Mouse (Mus musculus) gastrocnemius, postnatal 25 days (tissue): ENCODE measurements around the gene Hdac10. TPM values are rescaled to one million over a fixed set of nuclear protein-coding genes. Genes with fewer than 3 reads are reported as not detected.

ENCODE experiments used
- DNase-seq: peaks from one replicate; pipeline ENCODE4 v3.0.0; 2022
- total RNA-seq, 2 experiments: library from RNA; stranded (reverse); gene quantifications; 1 replicate in 1 of 2; 2 replicates in 1 of 2; pipeline ENCODE4 v1.2.3; 2021

Gene Hdac10
- total RNA-seq, 2 experiments from 2014 or later, result 5.3 to 6.5 TPM

GRCm38 (mm10) chr15:89148496-89149270 lies 20.2 kb upstream of the Hdac10 start:
- no peak for DNase-seq

- no peak for DNase-seq
Measured at GRCm38 (mm10) chr15:89147895-89148294, 19.4 kb upstream of the Hdac10 start.

DNA sequence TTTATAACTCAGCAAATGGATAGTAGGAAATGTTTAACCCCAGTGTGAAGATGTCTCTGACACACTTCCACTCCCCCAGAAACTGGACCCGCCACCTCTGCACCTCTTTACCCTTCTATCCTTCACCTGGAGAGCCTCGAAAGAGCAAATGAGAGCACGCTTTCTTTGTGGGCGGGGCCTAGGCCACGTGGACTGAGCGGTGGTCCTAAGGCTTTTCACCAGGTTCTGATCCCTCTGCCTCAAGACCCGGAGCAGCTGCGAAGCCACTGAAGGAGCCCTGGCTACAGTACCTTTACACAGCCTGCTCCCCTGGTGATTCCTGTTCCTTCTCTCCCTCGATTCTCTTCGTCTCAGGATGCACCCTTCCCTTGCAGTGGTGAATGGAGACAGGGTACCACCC lies 19.0 kb upstream of the Hdac10 start:
- DNase-seq, result no peak

GRCm38 (mm10) chr15:89147024-89147423 lies 18.5 kb upstream of the Hdac10 start:
- DNase-seq, result no peak

DNA sequence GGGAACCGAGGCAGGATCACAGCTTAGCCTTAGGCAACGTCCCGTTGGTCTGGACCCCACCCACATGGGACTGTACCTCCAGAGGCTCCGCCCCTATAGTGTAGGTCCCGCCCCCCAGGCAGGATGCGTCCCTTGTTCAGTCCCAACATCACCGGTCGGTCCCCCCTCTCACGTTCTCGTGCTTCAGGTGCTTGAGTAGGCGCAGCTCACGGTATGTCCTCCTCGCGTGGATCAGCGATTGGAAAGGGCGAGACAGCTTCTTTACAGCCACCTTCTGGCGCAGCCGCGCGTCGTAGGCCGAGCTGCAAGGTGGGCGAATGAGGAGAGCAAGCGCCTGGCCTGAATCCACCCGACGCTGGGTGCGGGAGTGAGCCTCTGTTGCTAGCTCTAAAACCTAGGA lies 18.0 kb upstream of the Hdac10 start:
- DNase-seq, result no peak

GRCm38 (mm10) chr15:89145813-89146350 lies 17.4 kb upstream of the Hdac10 start:
- DNase-seq, result no peak

DNA sequence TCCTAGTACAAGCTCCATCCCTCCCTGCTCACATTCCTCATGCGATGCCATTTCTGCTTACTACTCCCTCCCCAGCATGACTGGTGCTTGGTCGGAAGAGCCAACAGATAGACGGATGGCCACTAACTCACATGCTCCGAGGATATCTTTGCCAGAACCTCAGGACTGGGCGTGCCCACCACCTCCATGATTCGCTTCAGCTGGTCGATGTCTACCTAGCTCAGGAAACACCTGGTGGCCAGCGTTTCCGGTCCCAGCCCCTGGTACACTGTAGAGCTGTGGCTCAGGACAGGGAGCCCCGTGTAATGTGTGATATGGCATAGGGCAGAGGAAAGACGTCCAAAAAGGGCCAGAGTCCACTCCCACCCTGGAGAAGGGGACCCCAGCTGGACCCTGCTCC lies 16.5 kb upstream of the Hdac10 start:
- no peak for DNase-seq

GRCm38 (mm10) chr15:89143134-89143533 lies 14.6 kb upstream of the Hdac10 start:
- no peak for DNase-seq

GRCm38 (mm10) chr15:89141905-89142304 lies 13.4 kb upstream of the Hdac10 start:
- DNase-seq, result no peak

DNA sequence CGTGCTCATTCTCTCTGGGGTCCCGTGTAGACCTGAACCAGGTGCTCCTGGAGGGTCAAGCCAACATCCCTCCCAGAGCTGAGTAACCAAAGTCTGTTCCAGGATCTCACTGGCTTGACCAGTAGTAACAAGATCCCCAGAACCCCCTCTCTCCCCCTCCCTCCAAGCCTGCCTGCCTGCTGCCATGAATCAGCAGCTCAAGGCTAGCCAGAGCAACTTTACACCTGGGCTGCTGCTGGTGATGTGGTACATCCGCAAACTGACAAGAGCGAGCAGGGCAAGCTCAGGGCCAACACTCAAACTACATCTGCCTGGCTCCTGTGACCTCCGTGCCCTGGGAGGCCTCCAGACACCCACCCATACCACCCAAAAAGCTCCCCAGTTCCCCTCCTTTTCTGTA lies 12.9 kb upstream of the Hdac10 start:
- peak; percentile 65 for DNase-seq

DNA sequence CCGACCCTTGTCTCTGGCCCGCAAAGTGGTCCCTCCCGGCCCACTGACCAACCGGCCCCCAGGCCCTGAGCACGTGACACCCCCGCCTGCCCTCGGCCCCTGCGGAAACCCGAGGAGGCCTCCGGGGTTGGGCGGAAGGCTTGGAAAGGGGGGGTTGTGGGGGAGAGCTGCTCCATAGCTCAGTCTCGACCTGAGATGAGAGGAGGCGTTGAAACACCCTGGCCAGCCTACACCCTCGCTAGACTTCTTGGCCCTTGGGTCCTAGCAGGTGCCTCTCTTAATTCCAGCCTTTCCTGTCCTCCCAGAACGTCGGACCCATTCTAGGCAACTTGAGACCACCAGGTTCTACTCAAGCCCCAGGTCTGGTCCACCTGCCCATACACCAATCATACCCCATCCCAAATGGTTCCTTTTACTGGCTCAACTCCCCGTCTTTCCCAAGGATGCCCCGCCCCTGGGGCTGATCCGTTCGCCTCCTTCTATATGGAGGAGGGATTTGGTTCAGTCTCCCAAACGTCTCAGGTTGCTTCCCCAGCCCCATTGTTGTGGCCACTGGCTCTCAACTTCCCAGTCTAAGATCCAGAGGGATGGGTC lies 12.3 kb upstream of the Hdac10 start, which contains the start of gene Mapk12:
Mapk12 (minus strand) TSS at position 45 of the 594 bp plus-strand sequence.
- DNase-seq, result peak; percentile 87

GRCm38 (mm10) chr15:89140048-89140658 lies 11.7 kb upstream of the Hdac10 start:
- DNase-seq, result peak; percentile 69

- DNase-seq, result no peak
Measured at GRCm38 (mm10) chr15:89138531-89138930, 10.0 kb upstream of the Hdac10 start.

DNA sequence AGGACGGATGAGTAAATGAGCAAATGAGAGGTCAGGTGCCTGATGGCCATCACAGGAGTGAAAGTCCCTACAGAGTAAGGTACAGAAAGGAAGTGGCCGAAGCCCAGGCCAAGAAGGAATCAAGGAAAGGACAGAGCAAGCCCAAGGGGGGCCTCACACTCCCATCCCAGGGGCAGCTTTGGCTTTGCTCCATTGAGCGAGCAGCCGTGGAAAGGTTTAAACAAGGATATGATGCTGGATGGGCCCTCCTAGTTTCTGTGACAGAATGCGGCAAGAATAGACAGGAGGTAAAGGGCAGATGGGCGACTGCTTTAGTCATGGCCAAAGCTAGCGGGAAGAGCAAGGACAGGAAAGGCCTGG lies 9.5 kb upstream of the Hdac10 start:
- DNase-seq, result no peak

- no peak for DNase-seq
Measured at GRCm38 (mm10) chr15:89137378-89138045, 9.0 kb upstream of the Hdac10 start.

- DNase-seq, result no peak
Measured at GRCm38 (mm10) chr15:89136461-89137155, 8.1 kb upstream of the Hdac10 start.

GRCm38 (mm10) chr15:89131316-89131715 lies 2.8 kb upstream of the Hdac10 start:
- DNase-seq, result no peak

DNA sequence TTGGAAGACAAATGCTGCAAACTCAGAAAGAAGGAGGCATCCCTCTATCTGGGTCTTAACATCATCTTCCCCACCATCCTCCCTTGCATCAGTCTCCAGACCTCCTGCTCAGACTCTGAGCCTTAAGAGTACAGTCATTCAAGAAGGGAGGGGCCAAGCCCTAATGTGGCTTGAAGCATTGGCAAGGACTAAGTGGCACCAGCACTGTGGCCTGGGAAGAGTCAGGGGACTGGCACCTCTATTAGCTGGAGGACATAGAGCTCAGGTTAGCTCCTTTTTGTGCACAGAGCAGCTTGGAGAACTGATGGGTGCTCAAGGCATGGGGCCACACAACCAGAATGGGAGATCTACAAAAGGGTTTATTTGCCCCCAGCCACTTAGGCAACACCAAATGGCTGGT lies 1.7 kb upstream of the Hdac10 start:
- no peak for DNase-seq

DNA sequence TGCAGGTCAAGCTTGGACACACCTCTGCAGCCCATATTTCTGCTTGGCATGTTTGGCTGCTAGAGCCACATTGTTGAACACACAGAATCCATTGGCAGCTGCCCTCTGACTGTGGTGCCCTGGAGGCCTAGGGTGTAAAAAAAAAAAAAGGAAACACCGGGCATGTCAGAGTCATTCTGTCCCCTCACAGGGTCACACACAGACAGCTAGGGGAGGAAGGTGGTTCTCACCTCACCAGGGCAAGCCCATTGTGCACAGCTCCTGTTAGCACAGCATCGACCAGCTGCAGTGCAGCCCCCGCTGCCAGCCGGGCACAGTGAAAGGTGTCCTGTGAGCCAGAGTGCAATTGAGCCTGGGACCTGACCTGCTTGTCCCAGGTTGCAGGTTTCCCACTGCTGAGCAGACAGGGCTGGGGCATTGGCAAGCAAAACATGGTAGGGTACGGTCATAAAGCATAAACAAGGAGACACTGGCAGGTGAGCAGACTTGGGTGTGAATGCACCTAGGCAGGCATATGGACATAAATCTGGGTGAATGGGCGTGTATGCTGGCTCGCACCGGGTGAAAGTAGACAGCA lies 1.0 kb downstream of the Hdac10 start:
- no peak for DNase-seq

DNA sequence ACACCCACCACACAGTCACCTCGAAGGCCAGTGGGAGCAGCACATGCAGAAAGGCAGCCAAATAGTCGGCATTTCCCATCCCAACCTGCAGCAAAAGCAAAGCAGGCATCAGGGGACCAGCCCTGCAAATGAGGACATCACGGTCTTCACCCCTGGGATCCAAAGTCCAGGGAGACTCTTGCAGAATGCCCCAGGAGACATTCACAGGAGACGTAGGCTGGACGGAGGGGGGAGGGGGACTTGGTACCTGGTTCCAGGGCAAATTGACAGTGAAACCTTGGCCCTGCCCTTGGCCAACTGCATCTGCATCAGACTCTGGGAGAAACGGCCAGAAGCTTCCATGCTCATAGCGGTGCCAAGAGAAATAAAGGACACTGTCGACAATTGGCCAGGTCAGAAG lies 1.9 kb downstream of the Hdac10 start:
- no peak for DNase-seq

- no peak for DNase-seq
Measured at GRCm38 (mm10) chr15:89125351-89125750, 3.1 kb downstream of the Hdac10 start.

DNA sequence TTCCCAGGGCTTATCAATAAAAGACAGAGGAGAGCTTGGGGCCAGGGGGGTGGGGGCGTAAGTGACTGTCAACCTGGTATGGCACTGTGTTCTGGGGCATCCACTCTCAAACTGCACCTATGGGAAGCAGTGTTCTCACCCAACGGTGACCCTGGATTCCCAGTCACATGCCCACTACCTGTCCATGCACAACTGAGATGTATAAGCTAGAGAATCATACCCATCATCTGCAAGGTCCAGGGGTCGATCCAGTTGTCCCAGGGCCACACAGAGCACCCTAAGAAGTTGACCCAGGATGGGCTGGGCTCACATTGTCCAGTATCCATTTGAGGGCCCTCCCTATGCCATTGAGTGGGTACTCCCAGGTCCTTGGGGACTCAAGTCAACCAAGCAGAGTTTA lies 4.2 kb downstream of the Hdac10 start:
- DNase-seq, result no peak
